Mouse (Mus musculus) ES-Bruce4 (cell line): Measurements from ENCODE around the gene Pycard. TPM values are rescaled to one million over a fixed set of nuclear protein-coding genes. Genes with fewer than 3 reads are reported as not detected.

ENCODE experiments used
- H3K27ac ChIP-seq: 2 replicates; pipeline ENCODE4 v1.5.1; 2012; ENCODE audit warnings: low read length, inconsistent platforms; ENCODE audit not compliant: insufficient read depth
- H3K27me3 ChIP-seq: 2 replicates; pipeline ENCODE4 v1.6.1; 2012; ENCODE audit warnings: mild to moderate bottlenecking, low read length, inconsistent platforms; ENCODE audit not compliant: control insufficient read depth, poor library complexity, insufficient read depth, severe bottlenecking
- H3K36me3 ChIP-seq: 2 replicates; pipeline ENCODE4 v1.6.1; 2012; ENCODE audit warnings: inconsistent platforms, mild to moderate bottlenecking, low read length, moderate library complexity; ENCODE audit not compliant: control insufficient read depth, poor library complexity, insufficient read depth, severe bottlenecking
- H3K4me1 ChIP-seq: one replicate; pipeline ENCODE4 v1.8.1; 2011; ENCODE audit warnings: low read length; ENCODE audit not compliant: control insufficient read depth, insufficient read depth
- H3K4me3 ChIP-seq: 2 replicates; pipeline ENCODE4 v1.5.1; 2011; ENCODE audit warnings: low read depth, mild to moderate bottlenecking, low read length
- H3K9ac ChIP-seq: 2 replicates; pipeline ENCODE4 v1.6.1; 2012; ENCODE audit warnings: low read depth, mild to moderate bottlenecking, inconsistent platforms; ENCODE audit not compliant: poor library complexity, severe bottlenecking
- H3K9me3 ChIP-seq: replicated peaks from 2 replicates; pipeline ENCODE4 v1.6.1; 2012; ENCODE audit warnings: mild to moderate bottlenecking, low read length, inconsistent platforms; ENCODE audit not compliant: control insufficient read depth, poor library complexity, insufficient read depth, severe bottlenecking
- CTCF ChIP-seq: IDR thresholded peaks from one replicate; pipeline ENCODE4 v1.8.1; 2011; ENCODE audit warnings: low read depth, low read length
- EP300 ChIP-seq: IDR thresholded peaks from 2 replicates; pipeline ENCODE4 v1.6.1; 2011; ENCODE audit warnings: low read depth, low read length; ENCODE audit not compliant: insufficient read depth
- POLR2A ChIP-seq: IDR thresholded peaks from one replicate; pipeline ENCODE4 v1.8.1; 2011; ENCODE audit warnings: low read length; ENCODE audit not compliant: insufficient read depth
- polyA plus RNA-seq: library from polyadenylated mRNA; stranded (reverse); fragments of >200 nt; gene quantifications from 2 replicates; pipeline ENCODE4 v1.2.4, GENCODE M21; 2011; ENCODE audit warnings: low read depth; ENCODE audit not compliant: missing spikeins, insufficient read depth, insufficient read length

The Pycard gene
- polyA plus RNA-seq, 1 experiment: 29.8 TPM

GRCm38 (mm10) chr7:128000068-128000950 lies 6.6 kb upstream of the Pycard start:
- Histone ChIP-seq H3K4me1 (no peaks in the 10 kb centered on the region), H3K4me3 (no peak overlapping the region), H3K27ac (no peak overlapping the region), H3K9me3 (no peaks in the 10 kb centered on the region), H3K36me3 (no peaks in the 10 kb centered on the region), H3K9ac (no peak overlapping the region), H3K27me3 (no peaks in the 10 kb centered on the region)
- TF ChIP-seq POLR2A: no peak
- TF ChIP-seq EP300: no peak
- TF ChIP-seq CTCF: no peak

DNA sequence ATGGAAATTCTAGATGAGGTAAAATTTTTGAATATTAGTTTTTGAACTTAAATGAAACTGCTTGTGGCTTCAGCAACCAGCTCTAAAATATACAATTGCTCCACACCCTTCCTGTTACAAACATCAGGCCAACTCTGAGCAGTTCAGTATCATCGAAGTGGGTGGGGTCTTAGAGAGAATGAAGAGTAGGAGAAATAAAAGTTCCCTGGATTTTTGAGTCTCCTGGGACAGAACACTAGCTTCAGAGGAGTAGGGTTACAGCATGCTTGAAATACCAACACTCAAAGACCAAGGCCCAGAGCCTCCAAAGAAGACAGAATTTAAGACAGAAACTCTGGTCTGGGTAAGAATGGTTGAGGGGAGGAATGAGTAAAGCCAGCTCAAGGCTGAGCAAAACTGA lies 5.8 kb upstream of the Pycard start:
- Histone ChIP-seq H3K9me3 (no peaks in the 10 kb centered on the region), H3K4me1 (no peaks in the 10 kb centered on the region), H3K9ac (no peak overlapping the region), H3K27ac (no peak overlapping the region), H3K27me3 (no peaks in the 10 kb centered on the region), H3K36me3 (no peaks in the 10 kb centered on the region), H3K4me3 (no peak overlapping the region)
- TF ChIP-seq POLR2A (no peak), CTCF (no peak), EP300 (no peak)

- TF ChIP-seq POLR2A: no peak
- no peak for TF ChIP-seq CTCF
- no peak for TF ChIP-seq EP300
- no peaks in the 10 kb centered on the region for H3K9me3 ChIP-seq
- no peaks in the 10 kb centered on the region for H3K27me3 ChIP-seq
- no peaks in the 10 kb centered on the region for H3K4me1 ChIP-seq
- H3K36me3 ChIP-seq: peaks cover 38% of the 10 kb centered on the region
- peak overlapping the region; percentile 92 for H3K4me3 ChIP-seq
- peak overlapping the region; percentile 56 for H3K9ac ChIP-seq
- peak overlapping the region; percentile 74 for H3K27ac ChIP-seq
Observed at GRCm38 (mm10) chr7:127992488-127993340, 953 bp downstream of the Pycard start.

DNA sequence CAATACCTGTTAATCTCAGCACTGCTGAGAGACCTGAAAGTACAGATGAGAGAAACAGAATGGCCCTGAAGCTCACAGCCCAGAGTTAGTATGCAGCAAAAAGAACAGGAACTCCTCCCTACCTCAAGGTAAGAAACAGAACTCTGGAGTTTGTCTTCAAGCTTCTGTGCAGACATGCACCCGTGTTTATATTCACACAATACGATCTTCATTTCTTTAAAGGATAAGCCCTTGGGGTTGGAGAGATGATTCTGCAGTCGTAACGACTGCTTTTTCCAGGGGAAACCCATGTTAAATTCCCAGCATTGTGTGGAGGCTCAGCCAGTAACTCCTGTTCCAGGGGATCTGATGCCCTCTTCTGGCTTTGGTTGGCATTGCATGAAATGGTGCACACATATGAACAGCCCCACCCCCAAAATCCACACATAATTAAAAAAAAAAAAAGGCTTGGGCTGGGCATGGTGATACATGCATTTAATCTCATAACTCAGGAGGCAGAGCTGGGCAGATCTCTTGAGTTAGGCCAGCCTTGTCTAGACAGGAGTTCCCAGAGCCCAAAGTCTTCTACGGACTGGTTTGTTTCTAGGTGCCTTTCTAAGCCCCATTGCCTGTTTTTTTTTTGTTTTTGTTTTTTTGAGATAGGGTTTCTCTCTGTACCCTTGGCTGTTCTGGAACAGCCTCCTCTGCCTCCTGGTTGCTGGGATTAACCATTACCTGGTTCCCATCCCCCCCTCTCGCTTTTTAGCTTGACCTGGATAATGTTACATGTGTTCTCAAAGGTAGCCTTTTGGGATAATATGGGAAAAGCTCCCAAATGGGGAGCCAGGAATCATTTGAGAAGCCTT lies 1.8 kb downstream of the Pycard start:
- Histone ChIP-seq H3K9ac (no peak overlapping the region), H3K36me3 (peaks cover 46% of the 10 kb centered on the region), H3K4me1 (no peaks in the 10 kb centered on the region), H3K27me3 (no peaks in the 10 kb centered on the region), H3K9me3 (no peaks in the 10 kb centered on the region), H3K4me3 (no peak overlapping the region), H3K27ac (peak overlapping the region; percentile 84)
- TF ChIP-seq POLR2A (no peak), CTCF (peak; percentile 45), EP300 (no peak)

GRCm38 (mm10) chr7:127988904-127989303 lies 4.8 kb downstream of the Pycard start:
- H3K4me1 ChIP-seq: no peaks in the 10 kb centered on the region
- no peaks in the 10 kb centered on the region for H3K27me3 ChIP-seq
- H3K27ac ChIP-seq: no peak overlapping the region
- no peak overlapping the region for H3K4me3 ChIP-seq
- no peak overlapping the region for H3K9ac ChIP-seq
- TF ChIP-seq EP300 (no peak), POLR2A (no peak), CTCF (no peak)
- peaks cover 75% of the 10 kb centered on the region for H3K36me3 ChIP-seq
- no peaks in the 10 kb centered on the region for H3K9me3 ChIP-seq
